Mouse (Mus musculus) MEL (cell line): ENCODE measurements around the gene Lgr6. TPM values are rescaled to one million over a fixed set of nuclear protein-coding genes. Genes with fewer than 3 reads are reported as not detected.

ENCODE experiments used
- DNase-seq: peaks from one replicate; pipeline ENCODE4 v3.0.0; 2011; ENCODE audit warnings: low read depth, low spot score
- H3K27ac ChIP-seq: 2 replicates; pipeline ENCODE4 v1.5.1; 2012; ENCODE audit warnings: low read depth, mild to moderate bottlenecking, control low read depth, low read length, moderate library complexity; ENCODE audit not compliant: control insufficient read depth
- H3K27me3 ChIP-seq, 2 experiments: fragments of 150-350 bp in 1 of 2; sonication (generic) in 1 of 2; 2 replicates each; pipeline ENCODE4 v1.6.1; 2012; ENCODE audit warnings: low read length in 2 of 2, mild to moderate bottlenecking in 2 of 2, improper control_type of control experiment in 1 of 2, moderate library complexity in 1 of 2; ENCODE audit not compliant: insufficient read depth in 2 of 2, control insufficient read depth in 1 of 2
- H3K36me3 ChIP-seq, 2 experiments: 2 replicates each; pipeline ENCODE4 v1.6.1; 2012 to 2014; ENCODE audit warnings: low read length in 2 of 2, improper control_type of control experiment in 1 of 2, inconsistent platforms in 1 of 2, mild to moderate bottlenecking in 1 of 2; ENCODE audit not compliant: insufficient read depth in 2 of 2, control insufficient read depth in 1 of 2
- H3K4me1 ChIP-seq, 2 experiments: fragments of 150-350 bp in 1 of 2; sonication (generic) in 1 of 2; 2 replicates each; pipeline ENCODE4 v1.6.1; 2012; ENCODE audit warnings: low read length in 2 of 2, improper control_type of control experiment in 1 of 2, mild to moderate bottlenecking in 1 of 2; ENCODE audit not compliant: insufficient read depth in 2 of 2, control insufficient read depth in 1 of 2
- H3K4me3 ChIP-seq, 2 experiments: fragments of 150-350 bp in 1 of 2; sonication (generic) in 1 of 2; 2 replicates each; pipeline ENCODE4 v1.5.1; 2012; ENCODE audit warnings: low read depth in 2 of 2, low read length in 2 of 2, mild to moderate bottlenecking in 2 of 2, moderate library complexity in 2 of 2, control low read depth in 1 of 2, improper control_type of control experiment in 1 of 2; ENCODE audit not compliant: control insufficient read depth in 1 of 2, insufficient read depth in 1 of 2
- H3K79me2 ChIP-seq: 2 replicates; pipeline ENCODE4 v1.6.1; 2012; ENCODE audit warnings: mild to moderate bottlenecking, low read length, moderate library complexity; ENCODE audit not compliant: control insufficient read depth, poor library complexity, insufficient read depth
- H3K9ac ChIP-seq: 2 replicates; pipeline ENCODE4 v1.6.1; 2012; ENCODE audit warnings: low read depth, mild to moderate bottlenecking, control low read depth, low read length, moderate library complexity; ENCODE audit not compliant: control insufficient read depth, poor library complexity, severe bottlenecking
- H3K9me3 ChIP-seq: fragments of 150-350 bp; sonication (generic); replicated peaks from 2 replicates; pipeline ENCODE4 v1.6.1; 2012; ENCODE audit warnings: mild to moderate bottlenecking, low read length, improper control_type of control experiment, moderate library complexity; ENCODE audit not compliant: insufficient read depth
- CHD1 ChIP-seq: IDR thresholded peaks from 2 replicates; pipeline ENCODE4 v1.6.1; 2012; ENCODE audit warnings: low read depth, mild to moderate bottlenecking, inconsistent platforms, low read length, improper control_type of control experiment
- CHD2 ChIP-seq: IDR thresholded peaks from 2 replicates; pipeline ENCODE4 v1.6.1; 2011; ENCODE audit warnings: low read length, improper control_type of control experiment
- CTCF ChIP-seq, 3 experiments: IDR thresholded peaks in 2 of 3; conservative IDR thresholded peaks in 1 of 3; 2 replicates each; pipeline ENCODE4 v1.5.1; 2011 to 2012; ENCODE audit warnings: low read length in 3 of 3, low read depth in 2 of 3, mild to moderate bottlenecking in 2 of 3, improper control_type of control experiment in 1 of 3, inconsistent platforms in 1 of 3, mixed read lengths in 1 of 3, moderate library complexity in 1 of 3; ENCODE audit not compliant: control insufficient read depth in 1 of 3, insufficient read depth in 1 of 3, poor library complexity in 1 of 3, severe bottlenecking in 1 of 3
- ELF1 ChIP-seq: IDR thresholded peaks from 2 replicates; pipeline ENCODE4 v1.6.1; 2014; ENCODE audit warnings: low read depth, mild to moderate bottlenecking, inconsistent platforms, low read length, improper control_type of control experiment, moderate library complexity
- EP300 ChIP-seq, 2 experiments: IDR thresholded peaks; 2 replicates each; pipeline ENCODE4 v1.6.1; 2011; ENCODE audit warnings: improper control_type of control experiment in 2 of 2, low read length in 2 of 2, low read depth in 1 of 2, mild to moderate bottlenecking in 1 of 2
- GATA1 ChIP-seq: IDR thresholded peaks from 2 replicates; pipeline ENCODE4 v1.6.1; 2011; ENCODE audit warnings: low read depth, low read length, improper control_type of control experiment
- KAT2A ChIP-seq: conservative IDR thresholded peaks from 2 replicates; pipeline ENCODE4 v1.6.1; 2012; ENCODE audit warnings: low read depth, low read length, improper control_type of control experiment, inconsistent platforms
- MAFK ChIP-seq: IDR thresholded peaks from 2 replicates; pipeline ENCODE4 v1.6.1; 2011; ENCODE audit warnings: low read depth, mild to moderate bottlenecking, low read length, improper control_type of control experiment, borderline replicate concordance
- MAX ChIP-seq: IDR thresholded peaks from 2 replicates; pipeline ENCODE4 v1.6.1; 2011; ENCODE audit warnings: low read length, improper control_type of control experiment
- MAZ ChIP-seq: IDR thresholded peaks from 2 replicates; pipeline ENCODE4 v1.6.1; 2012; ENCODE audit warnings: low read depth, mild to moderate bottlenecking, inconsistent platforms, low read length, improper control_type of control experiment
- MEF2A ChIP-seq: IDR thresholded peaks from 2 replicates; pipeline ENCODE4 v1.6.1; 2014; ENCODE audit warnings: low read depth, mild to moderate bottlenecking, inconsistent platforms, low read length, improper control_type of control experiment; ENCODE audit not compliant: poor library complexity, insufficient replicate concordance, severe bottlenecking; ENCODE audit errors: extremely low read depth
- NELFE ChIP-seq: IDR thresholded peaks from 2 replicates; pipeline ENCODE4 v1.6.1; 2011; ENCODE audit warnings: low read depth, low read length, improper control_type of control experiment
- NRF1 ChIP-seq: IDR thresholded peaks from 2 replicates; pipeline ENCODE4 v1.6.1; 2014; ENCODE audit warnings: low read depth, mild to moderate bottlenecking, inconsistent platforms, low read length, improper control_type of control experiment, moderate library complexity; ENCODE audit not compliant: poor library complexity, insufficient read depth, severe bottlenecking
- RAD21 ChIP-seq: IDR thresholded peaks from 2 replicates; pipeline ENCODE4 v1.6.1; 2011; ENCODE audit warnings: mild to moderate bottlenecking, low read depth, low read length, improper control_type of control experiment
- RCOR1 ChIP-seq: IDR thresholded peaks from 2 replicates; pipeline ENCODE4 v1.6.1; 2012; ENCODE audit warnings: low read depth, mild to moderate bottlenecking, inconsistent platforms, low read length, improper control_type of control experiment
- TAL1 ChIP-seq: IDR thresholded peaks from 2 replicates; pipeline ENCODE4 v1.6.1; 2012; ENCODE audit warnings: mild to moderate bottlenecking, inconsistent platforms, low read length, moderate library complexity, mixed read lengths
- TCF12 ChIP-seq: IDR thresholded peaks from 2 replicates; pipeline ENCODE4 v1.6.1; 2014; ENCODE audit warnings: low read depth, mild to moderate bottlenecking, inconsistent platforms, low read length, improper control_type of control experiment, moderate library complexity
- USF1 ChIP-seq: IDR thresholded peaks from 2 replicates; pipeline ENCODE4 v1.6.1; 2014; ENCODE audit warnings: low read depth, mild to moderate bottlenecking, inconsistent platforms, low read length, improper control_type of control experiment, moderate library complexity
- USF2 ChIP-seq, 2 experiments: IDR thresholded peaks; 2 replicates each; pipeline ENCODE4 v1.6.1; 2011 to 2012; ENCODE audit warnings: improper control_type of control experiment in 2 of 2, low read length in 2 of 2, borderline replicate concordance in 1 of 2, inconsistent platforms in 1 of 2, low read depth in 1 of 2, mild to moderate bottlenecking in 1 of 2; ENCODE audit not compliant: insufficient read depth in 1 of 2
- ZC3H11A ChIP-seq: IDR thresholded peaks from 2 replicates; pipeline ENCODE4 v1.6.1; 2012; ENCODE audit warnings: low read depth, mild to moderate bottlenecking, inconsistent platforms, low read length, improper control_type of control experiment
- ZKSCAN1 ChIP-seq: IDR thresholded peaks from 2 replicates; pipeline ENCODE4 v1.6.1; 2012; ENCODE audit warnings: low read depth, mild to moderate bottlenecking, inconsistent platforms, low read length, improper control_type of control experiment, moderate library complexity
- ZMIZ1 ChIP-seq: IDR thresholded peaks from 2 replicates; pipeline ENCODE4 v1.6.1; 2012; ENCODE audit warnings: low read depth, mild to moderate bottlenecking, inconsistent platforms, low read length, improper control_type of control experiment, moderate library complexity
- polyA plus RNA-seq, 2 experiments: library from polyadenylated mRNA; stranded (reverse) in 1 of 2; unstranded in 1 of 2; fragments of >175 nt in 1 of 2; fragments of >200 nt in 1 of 2; gene quantifications; 2 replicates each; pipeline versions ENCODE4 v1.2.1 to v1.2.4; 2012; ENCODE audit warnings: low replicate concordance in 2 of 2, low read depth in 1 of 2; ENCODE audit not compliant: insufficient read length in 2 of 2, insufficient read depth in 1 of 2, missing spikeins in 1 of 2
- total RNA-seq: library from RNA; depleted of rRNA; stranded (reverse); fragments of 300-350 nt; gene quantifications from 2 replicates; pipeline ENCODE4 v1.2.3, GENCODE M21; 2012

The Lgr6 gene
- total and polyA plus RNA-seq, 3 experiments, result 0.04 to 0.10 TPM; not detected in 1

GRCm38 (mm10) chr1:135090914-135091313 is 14.2 kb downstream of the Lgr6 start:
- Histone ChIP-seq H3K36me3 (no peaks in the 10 kb centered on the region), H3K27me3 (no peaks in the 10 kb centered on the region; a peak in 1 of 4 replicates), H3K4me1 (0 out of 4 replicates have a peak, but pooled peaks cover 0 to 4% of the 10 kb centered on the region in 2 experiments), H3K4me3 (no peak overlapping the region), H3K9me3 (no peaks in the 10 kb centered on the region), H3K27ac (no peak overlapping the region), H3K9ac (no peak overlapping the region), H3K79me2 (no peaks in the 10 kb centered on the region)
- TF ChIP-seq CHD2 (no peak), RAD21 (no peak), MAZ (no peak), EP300 (IDR thresholded peaks at IDR 0.05; ENCODE audit: low read depth in 1 of 2, low read length in 2 of 2) (no peak), USF2 (IDR thresholded peaks at IDR 0.05; ENCODE audit: borderline replicate concordance in 1 of 2, insufficient read depth in 1 of 2, low read depth in 1 of 2, low read length in 2 of 2) (no peak), MAX (no peak), NELFE (no peak), TAL1 (no peak), NRF1 (no peak), ZKSCAN1 (no peak), ELF1 (no peak), MEF2A (no peak), KAT2A (no peak), USF1 (no peak)
- no peak for DNase-seq

- Histone ChIP-seq H3K36me3 (no peaks in the 10 kb centered on the region), H3K4me1 (no peaks in the 10 kb centered on the region), H3K4me3 (no peak overlapping the region), H3K27me3 (no peaks in the 10 kb centered on the region; a peak in 1 of 4 replicates), H3K9me3 (no peaks in the 10 kb centered on the region), H3K27ac (no peak overlapping the region), H3K9ac (no peak overlapping the region), H3K79me2 (no peaks in the 10 kb centered on the region)
- TF ChIP-seq GATA1 (no peak), CHD1 (no peak), ZC3H11A (no peak), MAFK (no peak), ZMIZ1 (no peak), MAX (no peak), CHD2 (no peak), RCOR1 (no peak), TCF12 (no peak), MAZ (no peak), RAD21 (no peak), CTCF (IDR thresholded peaks at IDR 0.05 in 2 of 3, conservative IDR thresholded peaks at IDR 0.05 in 1 of 3; ENCODE audit: control insufficient read depth in 1 of 3, insufficient read depth in 1 of 3, low read depth in 2 of 3, low read length in 3 of 3, poor library complexity in 1 of 3, severe bottlenecking in 1 of 3) (no peak), MEF2A (no peak)
- no peak for DNase-seq
Observed at GRCm38 (mm10) chr1:135089626-135090025, 15.4 kb downstream of the Lgr6 start.
